Mouse (Mus musculus) liver, embryonic 15.5 days (tissue): ENCODE measurements at regions not wholly inside any gene's neighbourhood (a gene's known extent, or its start where the extent isn't known, plus 50 kb on each side); places are given as distances from the start of the nearest gene placed in this dataset.

Experiments used
- ATAC-seq: fragments of 200-750 bp; cut with Nextera tagmentation; 2 replicates; pipeline ENCODE4 v1.8.0; 2017; ENCODE audit warnings: moderate number of reproducible peaks, mild to moderate bottlenecking, moderate library complexity; ENCODE audit not compliant: insufficient read depth
- H3K27ac ChIP-seq: fragments of 300-500 bp; sonication (generic); replicated peaks from 2 replicates; pipeline ENCODE4 v1.5.1; 2015; ENCODE audit warnings: mild to moderate bottlenecking, inconsistent platforms
- H3K27me3 ChIP-seq: fragments of 300-500 bp; sonication (generic); 2 replicates; pipeline ENCODE4 v1.6.1; 2015; ENCODE audit warnings: mild to moderate bottlenecking, inconsistent platforms
- H3K36me3 ChIP-seq: fragments of 300-500 bp; sonication (generic); replicated peaks from 2 replicates; pipeline ENCODE4 v1.6.1; 2015; ENCODE audit warnings: moderate library complexity, mild to moderate bottlenecking, inconsistent platforms
- H3K4me1 ChIP-seq: fragments of 300-500 bp; sonication (generic); replicated peaks from 2 replicates; pipeline ENCODE4 v1.6.1; 2015; ENCODE audit warnings: inconsistent platforms
- H3K4me2 ChIP-seq: fragments of 300-500 bp; sonication (generic); 2 replicates; pipeline ENCODE4 v1.6.1; 2015; ENCODE audit warnings: moderate library complexity, mild to moderate bottlenecking, inconsistent platforms
- H3K4me3 ChIP-seq: fragments of 300-500 bp; sonication (generic); replicated peaks from 2 replicates; pipeline ENCODE4 v1.5.1; 2015; ENCODE audit warnings: mild to moderate bottlenecking, inconsistent platforms
- H3K9ac ChIP-seq: fragments of 300-500 bp; sonication (generic); 2 replicates; pipeline ENCODE4 v1.6.1; 2015; ENCODE audit warnings: moderate library complexity, mild to moderate bottlenecking, inconsistent platforms
- H3K9me3 ChIP-seq: fragments of 300-500 bp; sonication (generic); replicated peaks from 2 replicates; pipeline ENCODE4 v1.6.1; 2016; ENCODE audit warnings: inconsistent platforms
- WGBS: fragments of 180-500 bp; shearing (Covaris S2); methylation state at CpG from one replicate; pipeline ENCODE4 v1.1.7; 2015; ENCODE audit warnings: mixed read lengths; ENCODE audit not compliant: insufficient replicate concordance; 5-methylcytosine and 5-hydroxymethylcytosine counted together

- Histone ChIP-seq H3K36me3 (no peaks in the 10 kb centered on the region), H3K4me3 (no peak overlapping the region), H3K9ac (no peak overlapping the region), H3K9me3 (no peaks in the 10 kb centered on the region), H3K4me1 (no peaks in the 10 kb centered on the region), H3K27me3 (0 out of 2 replicates have a peak, but pooled peaks cover 4% of the 10 kb centered on the region), H3K27ac (no peak overlapping the region), H3K4me2 (no peak overlapping the region)
- no peak for ATAC-seq
- WGBS, result 58% methylated on average over 6 of the region's 6 CpGs
Observed at GRCm38 (mm10) chr6:100517662-100518061, 153.3 kb downstream of the Shq1 start.

DNA sequence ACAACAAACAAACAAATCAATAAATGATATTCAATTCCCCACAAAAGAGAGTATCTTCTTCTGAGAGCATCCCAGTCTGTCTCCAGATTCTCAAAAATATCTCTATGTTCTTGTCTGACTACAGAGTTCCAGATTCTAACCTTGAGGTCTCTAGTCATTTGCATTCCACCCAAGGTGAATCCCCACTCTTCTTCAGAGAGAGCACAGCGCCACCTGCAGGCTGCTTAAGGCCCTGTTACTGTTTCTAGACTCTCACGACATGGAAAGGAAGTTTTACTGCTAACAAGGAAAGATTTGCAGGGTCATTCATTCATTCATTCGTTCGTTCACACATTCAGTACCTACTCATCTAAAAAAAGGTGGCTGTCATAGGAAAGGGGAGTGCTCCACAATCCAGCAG is 158.3 kb downstream of the Shq1 start:
- H3K4me3 ChIP-seq, result no peak overlapping the region
- H3K36me3 ChIP-seq, result no peaks in the 10 kb centered on the region
- WGBS, result 35% methylated on average over 4 of the region's 4 CpGs
- H3K27me3 ChIP-seq, result 0 out of 2 replicates have a peak, but pooled peaks cover 4% of the 10 kb centered on the region
- no peaks in the 10 kb centered on the region for H3K9me3 ChIP-seq
- ATAC-seq, result no peak
- H3K4me1 ChIP-seq, result no peaks in the 10 kb centered on the region
- no peak overlapping the region for H3K4me2 ChIP-seq
- no peak overlapping the region for H3K27ac ChIP-seq
- H3K9ac ChIP-seq, result no peak overlapping the region

- Histone ChIP-seq H3K4me1 (no peaks in the 10 kb centered on the region), H3K27me3 (no peaks in the 10 kb centered on the region), H3K9me3 (no peaks in the 10 kb centered on the region), H3K4me2 (no peak overlapping the region), H3K27ac (no peak overlapping the region), H3K4me3 (no peak overlapping the region), H3K9ac (no peak overlapping the region), H3K36me3 (no peaks in the 10 kb centered on the region)
- WGBS, result 45% methylated on average over 4 of the region's 4 CpGs
- no peak for ATAC-seq
Observed at GRCm38 (mm10) chr6:100510676-100511075, 160.3 kb downstream of the Shq1 start.

DNA sequence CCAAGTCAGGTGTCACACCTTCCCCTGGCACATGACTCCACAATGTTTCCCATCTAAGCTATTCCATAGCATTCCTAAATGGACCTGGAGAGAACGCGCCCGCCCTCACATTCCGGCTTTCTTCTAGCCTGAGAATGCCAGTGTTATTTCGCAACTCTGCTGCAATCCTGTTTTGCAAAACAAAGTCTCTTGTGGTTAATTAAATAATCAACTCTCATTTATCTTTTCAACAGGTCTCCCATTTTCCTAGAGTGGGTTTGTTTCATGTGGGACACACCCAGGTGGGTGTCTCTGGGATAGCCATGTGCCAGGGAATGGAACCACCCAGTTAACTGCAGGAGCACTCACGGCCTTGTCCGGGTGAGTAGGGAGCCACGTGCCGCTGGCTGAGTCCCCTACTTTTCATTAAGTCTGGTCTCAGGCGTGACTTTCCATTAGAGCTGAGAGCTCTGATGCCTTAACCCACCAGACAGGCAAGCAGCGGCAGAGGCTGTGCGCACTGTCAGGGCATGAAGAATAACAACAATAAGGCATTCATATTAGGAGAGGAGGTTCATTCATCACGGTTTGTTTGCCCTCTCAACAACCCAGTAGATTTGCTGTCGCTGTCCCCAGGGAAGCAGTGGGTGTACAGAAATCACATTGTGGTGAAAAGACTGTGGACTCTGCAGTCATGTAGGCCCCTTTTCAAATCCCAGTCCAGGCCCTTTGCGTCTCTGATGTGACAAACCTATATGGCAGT is 165.3 kb downstream of the Shq1 start:
- H3K9me3 ChIP-seq, result no peaks in the 10 kb centered on the region
- H3K4me3 ChIP-seq, result no peak overlapping the region
- no peak overlapping the region for H3K4me2 ChIP-seq
- no peak overlapping the region for H3K27ac ChIP-seq
- no peaks in the 10 kb centered on the region for H3K27me3 ChIP-seq
- H3K9ac ChIP-seq, result no peak overlapping the region
- H3K4me1 ChIP-seq, result 0 out of 2 replicates have a peak, but pooled peaks cover 4% of the 10 kb centered on the region
- ATAC-seq, result no peak
- whole genome bisulfite sequencing, result 74% methylated on average over 15 of the region's 15 CpGs
- no peaks in the 10 kb centered on the region for H3K36me3 ChIP-seq

- ATAC-seq, result no peak
- 57% methylated on average over 14 of the region's 14 CpGs for WGBS
- Histone ChIP-seq H3K27me3 (no peaks in the 10 kb centered on the region), H3K4me2 (no peak overlapping the region), H3K4me1 (0 out of 2 replicates have a peak, but pooled peaks cover 4% of the 10 kb centered on the region), H3K9me3 (no peaks in the 10 kb centered on the region), H3K4me3 (no peak overlapping the region), H3K36me3 (no peaks in the 10 kb centered on the region), H3K9ac (no peak overlapping the region), H3K27ac (no peak overlapping the region)
Observed at GRCm38 (mm10) chr6:100502961-100503782, 167.8 kb downstream of the Shq1 start.

GRCm38 (mm10) chr6:100502139-100502538 is 168.8 kb downstream of the Shq1 start:
- no peak for ATAC-seq
- no peaks in the 10 kb centered on the region for H3K9me3 ChIP-seq
- H3K27me3 ChIP-seq, result no peaks in the 10 kb centered on the region
- no peaks in the 10 kb centered on the region for H3K36me3 ChIP-seq
- H3K4me3 ChIP-seq, result no peak overlapping the region
- H3K4me1 ChIP-seq, result 0 out of 2 replicates have a peak, but pooled peaks cover 4% of the 10 kb centered on the region
- H3K4me2 ChIP-seq, result no peak overlapping the region
- no peak overlapping the region for H3K27ac ChIP-seq
- WGBS, result 23% methylated on average over 6 of the region's 6 CpGs
- no peak overlapping the region for H3K9ac ChIP-seq

DNA sequence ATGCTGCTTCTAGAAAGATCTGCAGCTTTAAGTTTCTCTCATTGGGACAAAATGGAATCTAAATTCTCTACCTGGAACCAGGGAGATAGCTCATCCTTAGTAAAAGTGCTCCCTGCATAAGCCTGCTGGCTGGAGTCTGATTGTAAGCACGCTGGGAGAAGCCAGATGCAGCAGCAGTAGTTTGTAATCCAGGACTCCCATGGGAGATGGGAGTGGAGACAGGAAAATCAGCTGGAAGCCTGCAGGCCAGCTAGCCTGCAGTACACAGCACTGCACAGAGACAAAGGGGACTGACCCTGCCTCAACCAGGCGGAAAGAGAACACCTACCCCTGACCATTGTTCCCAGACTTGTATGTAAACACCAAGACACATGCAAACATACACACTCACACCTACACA is 170.2 kb downstream of the Shq1 start:
- Histone ChIP-seq H3K27ac (no peak overlapping the region), H3K9ac (no peak overlapping the region), H3K27me3 (no peaks in the 10 kb centered on the region), H3K36me3 (no peaks in the 10 kb centered on the region), H3K4me1 (0 out of 2 replicates have a peak, but pooled peaks cover 4% of the 10 kb centered on the region), H3K4me3 (no peak overlapping the region), H3K9me3 (no peaks in the 10 kb centered on the region), H3K4me2 (no peak overlapping the region)
- no peak for ATAC-seq
- WGBS, result 56% methylated on average over 2 of the region's 2 CpGs

GRCm38 (mm10) chr6:100500060-100500459 is 170.9 kb downstream of the Shq1 start:
- ATAC-seq, result no peak
- H3K9me3 ChIP-seq, result no peaks in the 10 kb centered on the region
- WGBS, result 60% methylated on average over 8 of the region's 8 CpGs

DNA sequence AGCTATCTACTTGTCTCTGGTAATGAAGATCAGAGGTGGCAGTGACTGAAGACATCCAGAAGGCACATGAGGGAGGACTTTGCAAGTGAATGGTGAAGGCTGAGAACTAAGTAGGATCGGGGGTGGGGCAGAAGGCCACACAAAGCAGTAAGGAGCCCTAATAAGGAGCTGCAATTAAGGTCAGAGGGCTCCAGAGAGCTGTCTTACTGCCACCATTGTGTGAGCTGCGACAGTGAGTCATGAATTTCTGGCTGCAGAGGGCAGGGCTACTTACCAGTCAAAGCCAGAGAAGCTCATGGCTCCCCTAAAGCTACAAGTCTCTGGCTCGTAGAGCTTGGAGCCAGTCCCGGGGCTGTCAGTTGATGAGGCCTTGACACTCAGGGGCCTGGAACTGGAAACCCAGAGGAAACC is 172.1 kb downstream of the Shq1 start:
- ATAC-seq, result no peak
- H3K4me1 ChIP-seq, result 0 out of 2 replicates have a peak, but pooled peaks cover 4% of the 10 kb centered on the region
- no peak overlapping the region for H3K4me3 ChIP-seq
- H3K27ac ChIP-seq, result no peak overlapping the region
- no peak overlapping the region for H3K4me2 ChIP-seq
- no peak overlapping the region for H3K9ac ChIP-seq
- no peaks in the 10 kb centered on the region for H3K9me3 ChIP-seq
- H3K36me3 ChIP-seq, result no peaks in the 10 kb centered on the region
- no peaks in the 10 kb centered on the region for H3K27me3 ChIP-seq
- WGBS, result 42% methylated on average over 4 of the region's 4 CpGs

More at GRCm38 (mm10) chr6:100500060-100500459, 170.9 kb downstream of the Shq1 start:
- Histone ChIP-seq H3K4me3 (no peak overlapping the region), H3K27me3 (no peaks in the 10 kb centered on the region), H3K9ac (no peak overlapping the region), H3K4me1 (0 out of 2 replicates have a peak, but pooled peaks cover 4% of the 10 kb centered on the region), H3K4me2 (no peak overlapping the region), H3K36me3 (no peaks in the 10 kb centered on the region), H3K27ac (no peak overlapping the region)

GRCm38 (mm10) chr6:100498126-100498525 is 172.8 kb downstream of the Shq1 start:
- H3K9me3 ChIP-seq, result no peaks in the 10 kb centered on the region
- no peak overlapping the region for H3K27ac ChIP-seq
- no peak overlapping the region for H3K9ac ChIP-seq
- no peak for ATAC-seq
- 79% methylated on average over 2 of the region's 2 CpGs for WGBS
- no peaks in the 10 kb centered on the region for H3K27me3 ChIP-seq
- no peaks in the 10 kb centered on the region for H3K36me3 ChIP-seq
- H3K4me2 ChIP-seq, result no peak overlapping the region
- no peak overlapping the region for H3K4me3 ChIP-seq
- H3K4me1 ChIP-seq, result 0 out of 2 replicates have a peak, but pooled peaks cover 4% of the 10 kb centered on the region

GRCm38 (mm10) chr6:100496135-100496534 is 174.8 kb downstream of the Shq1 start:
- Histone ChIP-seq H3K9ac (no peak overlapping the region), H3K36me3 (no peaks in the 10 kb centered on the region), H3K4me3 (no peak overlapping the region), H3K27me3 (no peaks in the 10 kb centered on the region), H3K9me3 (no peaks in the 10 kb centered on the region), H3K4me1 (no peaks in the 10 kb centered on the region), H3K27ac (no peak overlapping the region), H3K4me2 (no peak overlapping the region)
- ATAC-seq, result no peak
